ENCODE assay signal across 8 mouse cellular contexts in the genomic region with DNA sequence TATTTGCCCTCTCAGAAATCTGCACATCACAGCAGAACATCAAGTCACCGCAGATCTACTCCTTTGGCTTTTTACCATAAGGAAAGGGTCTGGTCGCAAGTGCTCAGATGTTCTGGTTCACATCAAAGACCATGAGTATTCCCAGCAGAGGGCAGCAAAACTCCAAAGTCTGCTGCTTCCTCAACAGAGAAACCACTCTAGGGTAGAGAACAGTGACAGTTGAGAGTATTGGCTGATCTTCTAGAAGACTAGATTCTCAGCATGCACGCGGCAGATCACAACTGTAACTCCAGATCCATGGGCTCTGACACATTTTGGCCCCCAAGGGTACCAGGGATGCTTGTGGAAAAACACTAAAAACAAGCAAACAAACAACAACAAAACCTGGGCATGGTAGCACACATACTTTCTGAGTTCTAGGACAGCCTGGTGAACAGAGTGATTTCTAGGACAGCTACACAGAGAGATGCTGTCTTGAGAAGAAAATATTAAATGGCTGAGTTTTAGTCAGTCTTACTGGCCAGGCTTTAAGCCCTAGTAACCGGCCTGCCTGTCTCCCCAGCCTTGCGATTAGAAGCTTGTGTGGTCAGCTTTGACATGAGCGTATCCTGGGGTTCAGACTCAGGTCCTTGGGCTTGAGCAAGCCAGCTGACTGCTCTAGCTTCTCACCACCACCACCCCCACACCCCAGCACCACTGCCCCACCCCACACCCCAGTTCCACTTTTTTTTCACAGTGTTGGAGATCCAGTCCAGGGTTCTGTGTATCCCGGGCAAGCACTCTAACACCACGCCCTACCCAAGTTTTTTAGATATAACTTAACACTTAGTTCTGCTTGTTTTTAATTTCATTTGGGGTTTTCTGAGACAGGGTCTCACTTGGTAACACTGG. TPM values are rescaled to one million over a fixed set of nuclear protein-coding genes. Genes with fewer than 3 reads are reported as not detected.
DNase-seq lines count a peak whose midpoint lies in the region; ATAC-seq lines count a peak whose summit lies in the region.

No protein-coding gene starts in this region.

- peak; percentile 77 to 86 for DNase-seq in cerebellum, postnatal 4 days (ENCODE audit: low spot score in 2 of 2)
- DNase-seq in gastrocnemius, adult 8-10 months (ENCODE audit: low spot score in 2 of 2) = peak; percentile 55 to 62
- peak; percentile 34 for DNase-seq in kidney, adult 11 months
- DNase-seq in left cerebral cortex, postnatal 36 days (ENCODE audit: low spot score in 2 of 2) = peak; percentile 57 to 69
- DNase-seq in right cerebral cortex, postnatal 14 days = peak; percentile 87
- DNase-seq in urinary bladder, postnatal 4 days (ENCODE audit: low spot score in 2 of 2) = peak; percentile 62 to 76

- intact Hi-C loops in left cerebral cortex, postnatal 36 days (cut with DNase I) = loop anchor here (1.0 to 5.0 kb wide), 2 partner anchors 295 to 383 kb away; no protein-coding TSS in a partner anchor

- ATAC-seq in activated CD4-positive, CD25-positive, alpha-beta regulatory T cell, adult 4 months = peak; percentile 45
- ATAC-seq in megakaryocyte-erythroid progenitor cell, adult 5-6 weeks (replicated peaks; ENCODE audit: low FRiP score, low TSS enrichment, poor library complexity, severe bottlenecking) = peak; percentile 57

RNA-seq across cellular contexts. Expression of gene Sec22b, which starts 28.2 kb away (rescaled TPM):
- 10 to 100 TPM; 73.7 to 77.3 TPM for polyA plus RNA-seq in activated CD4-positive, CD25-positive, alpha-beta regulatory T cell, adult 4 months (2017; shearing (Covaris generic))
- 10 to 100 TPM; 24.8 to 29.2 (median 28.2) TPM for total RNA-seq in gastrocnemius, adult 8-10 months (2022)
- total RNA-seq in left cerebral cortex, postnatal 36 days (2021) = 10 to 100 TPM; 72.5 to 79.6 TPM
- 38.9 and 51.7 TPM in 2 replicates for total RNA-seq in megakaryocyte-erythroid progenitor cell, adult 5-6 weeks (2014; fragmentation: Nextera tagmentation)
- total RNA-seq in megakaryocyte-erythroid progenitor cell, adult 5-6 weeks (2017) = 35.0 and 41.5 TPM in 2 replicates

RNA-seq across cellular contexts. Expression of gene Pde4dip, which starts 40.7 kb away (rescaled TPM):
- 10 to 100 TPM in 1 of 2 experiments, 1 to 10 TPM in 1; 8.0 to 10.8 TPM for polyA plus RNA-seq in activated CD4-positive, CD25-positive, alpha-beta regulatory T cell, adult 4 months (2017; shearing (Covaris generic))
- total RNA-seq in gastrocnemius, adult 8-10 months (2022) = 1,000 to 10,000 TPM; 3,083 to 3,979 (median 3,594) TPM
- total RNA-seq in left cerebral cortex, postnatal 36 days (2021) = 100 to 1,000 TPM; 209 to 247 TPM
- 0.96 and 1.5 TPM in 2 replicates for total RNA-seq in megakaryocyte-erythroid progenitor cell, adult 5-6 weeks (2014; fragmentation: Nextera tagmentation)
- 1.2 and 3.4 TPM in 2 replicates for total RNA-seq in megakaryocyte-erythroid progenitor cell, adult 5-6 weeks (2017)

Comparison
In these comparisons a context has a peak if more than half of its experiments do, and no peak if none do; other contexts are left out.
1. Peak in every context shown above with its lines: DNase-seq and ATAC-seq.
2. DNase-seq: peak in every context shown above with its lines; median percentile 87 in right cerebral cortex, postnatal 14 days; 82 in cerebellum, postnatal 4 days; 69 in urinary bladder, postnatal 4 days; 63 in left cerebral cortex, postnatal 36 days; 58 in gastrocnemius, adult 8-10 months; 34 in kidney, adult 11 months.
3. RNA of gene Pde4dip, which starts 40.7 kb away (total RNA-seq): 3,083 to 3,979 TPM in gastrocnemius, adult 8-10 months and 209 to 247 TPM in left cerebral cortex, postnatal 36 days; 0.96 to 3.4 TPM in megakaryocyte-erythroid progenitor cell, adult 5-6 weeks; every median in the first group is over 10 times any median in the second.